Mouse (Mus musculus): ENCODE measurements around the gene Gm42742.
A peak's percentile ranks its signal among the peaks of the same experiment; 100 is the strongest.

DNA sequence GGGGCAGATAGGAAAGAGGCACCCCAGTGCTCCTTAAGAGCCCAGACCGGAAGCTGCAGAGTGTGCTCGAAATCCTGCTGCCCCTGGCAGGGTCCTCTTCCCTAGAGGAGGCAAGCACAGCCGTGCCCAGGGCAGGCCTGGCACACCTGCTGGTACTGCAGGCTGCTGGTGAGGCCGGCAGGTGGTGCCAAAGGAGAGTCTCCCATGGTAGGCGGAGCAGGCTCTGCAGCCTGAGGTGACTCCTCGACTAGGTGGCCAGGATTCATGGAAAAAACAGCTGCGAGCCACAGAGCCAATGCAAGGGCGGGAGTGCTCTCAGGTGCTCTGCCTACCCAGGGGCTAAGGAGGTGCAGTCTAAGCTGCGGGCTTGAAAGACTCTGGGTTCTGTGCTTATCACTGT is 34.6 kb downstream of the Gm42742 start:
- TF ChIP-seq E2F4 (IDR thresholded peaks at IDR 0.05; ENCODE audit: insufficient read depth), result no peak
- TF ChIP-seq TCF3 (IDR thresholded peaks at IDR 0.05; ENCODE audit: insufficient read length, low read depth), result no peak
- TF ChIP-seq POLR2A (IDR thresholded peaks at IDR 0.05; ENCODE audit: insufficient read length, low read depth), result no peak
- no peak for TF ChIP-seq USF1 (IDR thresholded peaks at IDR 0.05; ENCODE audit: low read depth)
- TF ChIP-seq TCF12 (IDR thresholded peaks at IDR 0.05; ENCODE audit: insufficient read depth, poor library complexity, severe bottlenecking), result no peak
- no peak for TF ChIP-seq MAX (IDR thresholded peaks at IDR 0.05; ENCODE audit: low read depth)
- TF ChIP-seq CEBPB (IDR thresholded peaks at IDR 0.05; ENCODE audit: insufficient read depth, poor library complexity, severe bottlenecking), result no peak
- no peak for TF ChIP-seq REST (IDR thresholded peaks at IDR 0.05; ENCODE audit: insufficient read depth, insufficient read length)
- TF ChIP-seq POLR2AphosphoS2 (IDR thresholded peaks at IDR 0.05; ENCODE audit: insufficient read length, low read depth), result peak; percentile 56
- peak in 1 of 3 experiments; percentile 72 for TF ChIP-seq MYOD1 (IDR thresholded peaks at IDR 0.05; ENCODE audit: control insufficient read depth in 1 of 3, insufficient read length in 2 of 3, low read depth in 2 of 3)
- TF ChIP-seq MYOG (IDR thresholded peaks at IDR 0.05; ENCODE audit: control insufficient read depth in 1 of 3, insufficient read depth in 1 of 3, insufficient read length in 2 of 3, low read depth in 2 of 3), result peak in 2 of 3 experiments; percentile 26 to 65
- TF ChIP-seq SRF (IDR thresholded peaks at IDR 0.05; ENCODE audit: control insufficient read depth, insufficient read length, low read depth), result no peak

Measured in myocyte (in vitro differentiated cells).